Mouse (Mus musculus) frontal cortex, postnatal 14 days (tissue): ENCODE data around the gene Mmel1.

Experiments used
- DNase-seq, 2 experiments: peaks; one replicate each; pipeline ENCODE4 v3.0.0; 2022; ENCODE audit warnings: low spot score in 2 of 2

Gene Mmel1

GRCm38 (mm10) chr4:154936542-154937255 lies 67.3 kb downstream of the Mmel1 start:
- DNase-seq, result no peak

GRCm38 (mm10) chr4:154937746-154938145 lies 68.4 kb downstream of the Mmel1 start:
- DNase-seq, result no peak

DNA sequence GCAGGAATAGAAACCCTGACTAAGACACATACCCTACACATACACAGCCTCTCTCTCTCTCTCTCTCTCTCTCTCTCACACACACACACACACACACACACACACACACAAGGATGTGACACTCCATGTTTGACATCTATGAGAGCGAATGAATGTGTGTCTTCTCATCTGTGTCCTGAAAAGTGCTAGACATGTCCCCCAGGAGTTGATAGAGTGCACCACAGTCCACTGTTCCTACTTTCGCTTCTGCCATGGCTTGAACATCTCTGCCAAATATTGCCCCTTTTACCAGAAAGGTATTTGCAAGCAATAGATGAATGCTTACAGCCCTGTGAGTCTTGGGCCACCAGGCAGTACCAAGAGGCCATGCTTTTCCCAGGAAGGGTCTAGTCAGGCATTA lies 70.8 kb downstream of the Mmel1 start:
- no peak for DNase-seq

DNA sequence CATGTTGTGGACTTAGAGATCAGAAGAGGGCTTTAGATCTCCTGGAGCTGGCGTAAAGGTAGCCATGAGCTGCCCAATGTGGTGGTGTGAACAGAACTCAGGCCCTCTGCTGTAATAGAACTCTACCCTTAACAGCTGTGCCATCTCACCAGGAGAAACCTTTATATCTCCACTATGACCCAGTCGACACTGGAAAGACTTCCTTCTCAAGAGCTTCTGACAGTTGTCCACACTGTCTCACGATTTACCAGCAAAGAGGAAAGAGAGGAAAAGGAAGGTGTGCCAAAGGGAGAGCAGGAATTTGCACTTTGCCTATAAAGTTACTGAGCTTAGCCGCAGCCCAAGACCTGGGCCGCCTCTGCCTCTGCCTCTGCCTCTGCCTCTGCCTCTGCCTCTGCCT lies 72.4 kb downstream of the Mmel1 start:
- DNase-seq, result no peak

- no peak for DNase-seq
These were observed 73.4 kb downstream of the Mmel1 start for GRCm38 (mm10) chr4:154942632-154943322.

DNA sequence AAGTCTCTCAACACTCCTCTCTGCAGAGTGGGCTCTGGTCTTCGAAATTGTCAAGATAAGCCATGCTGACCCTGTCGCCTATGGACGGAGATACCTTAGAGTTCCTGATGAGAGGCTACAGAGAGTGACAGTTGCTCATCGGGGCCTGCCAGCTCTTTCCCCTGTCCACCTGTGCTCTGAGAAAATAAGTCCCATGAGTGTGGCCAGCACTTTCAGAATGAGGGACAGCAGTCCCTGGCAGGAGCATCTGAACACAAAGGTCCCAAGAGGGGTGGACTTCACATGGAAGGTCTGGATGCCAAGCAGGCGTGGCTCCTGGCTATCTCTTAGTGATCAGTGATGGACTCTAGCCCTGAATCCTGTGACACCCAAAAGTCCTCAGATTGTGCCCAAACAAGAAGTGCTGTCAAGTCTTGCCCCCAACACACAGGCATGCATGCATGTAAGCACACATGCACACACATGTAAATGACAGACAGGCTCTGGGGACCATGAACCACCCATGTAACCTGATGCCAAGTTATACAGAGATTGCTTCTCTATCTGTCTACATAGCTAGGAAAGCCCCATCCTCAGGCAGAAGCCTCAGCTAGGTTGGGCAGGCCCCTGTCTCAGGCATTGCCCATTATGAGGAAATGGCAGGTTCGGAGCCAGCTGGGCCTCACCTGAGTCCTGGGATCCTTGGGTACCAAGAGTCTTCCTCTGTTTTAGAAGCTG lies 74.1 kb downstream of the Mmel1 start:
- no peak for DNase-seq

GRCm38 (mm10) chr4:154944121-154944590 lies 74.8 kb downstream of the Mmel1 start:
- DNase-seq, result peak; percentile 62 to 67
